Mouse (Mus musculus) megakaryocyte-erythroid progenitor cell, adult 5-6 weeks (primary cell): ENCODE results near the gene Bmp5. TPM values are rescaled to one million over a fixed set of nuclear protein-coding genes. Genes with fewer than 3 reads are reported as not detected.

Experiments
- ATAC-seq: replicated peaks from 2 replicates; pipeline ENCODE4 v1.8.0; 2016; ENCODE audit warnings: mild to moderate bottlenecking, inconsistent platforms; ENCODE audit not compliant: severe bottlenecking, poor library complexity, low FRiP score, low TSS enrichment
- total RNA-seq, 2 experiments: library from RNA; stranded (forward) in 1 of 2; stranded (reverse) in 1 of 2; fragments of 200-1000, 215-1000 nt in 1 of 2; fragments of >200 nt in 1 of 2; fragmentation: Nextera tagmentation in 1 of 2; gene quantifications; 2 replicates each; pipeline ENCODE4 v1.2.3; 2014 to 2017

The Bmp5 gene
- total RNA-seq, 2 experiments from 2014 or later = not detected

DNA sequence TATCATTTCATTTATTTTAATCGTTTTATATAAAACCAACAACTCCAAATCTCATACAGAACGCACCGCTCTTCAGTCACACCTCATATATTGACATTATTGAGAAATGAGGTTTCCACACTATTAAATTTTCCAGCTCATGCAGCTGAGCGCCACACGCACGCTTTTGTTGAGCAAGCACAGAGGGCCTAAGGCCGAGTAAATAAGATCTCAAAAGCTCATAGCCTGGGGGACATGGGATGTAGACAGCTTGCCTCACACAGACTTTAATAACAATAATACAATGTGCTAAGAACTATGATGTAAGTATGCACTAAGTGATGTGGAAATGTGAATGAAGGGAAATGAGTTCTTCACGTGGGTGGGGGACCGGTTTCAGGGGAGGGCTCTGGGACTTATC, 57.3 kb downstream of the Bmp5 start:
- no peak for ATAC-seq

DNA sequence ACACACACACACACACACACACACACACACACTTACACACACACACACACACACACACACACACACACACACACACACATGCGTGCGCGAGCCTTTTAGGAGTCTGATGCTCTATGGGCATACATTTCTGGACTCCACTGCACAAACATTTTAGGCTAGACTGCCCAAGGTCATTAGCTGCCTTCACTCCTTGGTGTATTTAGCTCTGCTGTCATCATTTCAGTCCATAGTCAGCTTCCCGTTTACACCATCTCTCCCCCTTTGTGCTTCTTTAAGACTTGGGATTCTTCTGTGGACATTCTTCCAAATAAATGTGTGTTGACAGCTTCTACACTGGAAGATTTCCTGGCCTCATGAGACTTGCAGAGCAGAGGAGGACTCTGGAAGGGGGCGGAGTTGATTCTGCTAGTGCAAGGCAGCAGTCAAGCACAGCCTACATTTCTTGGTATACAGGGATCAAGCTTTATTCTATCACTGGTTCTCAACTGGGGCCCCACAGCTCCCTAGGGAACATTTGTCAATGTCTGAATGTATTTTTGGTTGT, 58.1 kb downstream of the Bmp5 start:
- ATAC-seq = no peak

DNA sequence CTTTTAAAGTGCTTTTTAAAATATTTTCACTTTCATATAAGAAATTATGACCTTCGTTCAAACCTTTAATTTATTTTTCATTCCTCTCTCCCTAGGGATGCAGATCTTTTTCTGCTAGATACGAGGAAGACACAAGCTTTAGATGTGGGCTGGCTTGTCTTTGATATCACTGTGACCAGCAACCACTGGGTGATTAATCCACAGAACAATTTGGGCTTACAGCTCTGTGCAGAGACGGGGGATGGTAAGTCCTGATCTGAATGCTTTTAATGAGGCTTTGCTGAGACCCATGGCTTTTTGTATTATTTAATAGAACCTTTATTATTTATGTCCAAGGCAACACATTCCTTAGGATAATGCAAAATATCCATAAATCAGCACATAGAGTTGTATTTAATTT, 64.3 kb downstream of the Bmp5 start:
- ATAC-seq = no peak

DNA sequence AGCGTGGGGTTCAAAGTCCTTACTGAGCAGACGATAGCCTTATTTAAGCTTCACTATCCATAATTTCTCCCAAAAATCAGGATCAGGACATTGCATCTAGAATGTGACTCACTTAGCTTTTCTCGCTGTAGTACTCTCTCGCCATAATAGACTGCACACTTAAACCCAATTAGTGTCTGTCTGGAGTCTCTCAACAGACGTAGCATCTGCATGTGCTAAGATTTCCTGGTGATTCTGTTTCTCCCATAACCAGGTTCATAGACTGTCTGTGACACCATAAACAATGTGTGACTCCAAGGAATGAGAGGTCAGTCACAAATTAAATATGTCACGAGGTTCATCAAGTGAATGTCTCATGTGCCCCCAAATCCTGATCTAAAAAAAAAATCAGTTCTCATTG, 65.7 kb downstream of the Bmp5 start:
- ATAC-seq = no peak

DNA sequence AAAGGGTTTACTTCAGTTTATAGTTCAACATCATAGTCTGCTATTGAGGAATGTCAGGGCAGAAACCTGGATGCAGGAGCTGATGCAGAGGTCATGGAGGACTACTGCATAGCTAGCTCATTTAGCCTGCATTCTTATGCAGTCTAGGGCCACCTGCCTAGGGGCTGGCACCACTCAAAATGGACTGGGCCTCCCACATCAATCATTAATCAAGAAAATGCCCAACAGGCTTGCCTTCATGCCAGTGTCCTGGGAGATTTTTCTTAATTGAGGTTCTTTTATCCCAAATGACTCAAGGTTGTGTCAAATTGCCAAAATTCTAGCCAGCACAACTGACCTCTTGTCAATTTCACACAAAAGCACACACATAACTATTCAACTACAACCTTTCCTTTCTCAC, 70.8 kb downstream of the Bmp5 start:
- no peak for ATAC-seq

DNA sequence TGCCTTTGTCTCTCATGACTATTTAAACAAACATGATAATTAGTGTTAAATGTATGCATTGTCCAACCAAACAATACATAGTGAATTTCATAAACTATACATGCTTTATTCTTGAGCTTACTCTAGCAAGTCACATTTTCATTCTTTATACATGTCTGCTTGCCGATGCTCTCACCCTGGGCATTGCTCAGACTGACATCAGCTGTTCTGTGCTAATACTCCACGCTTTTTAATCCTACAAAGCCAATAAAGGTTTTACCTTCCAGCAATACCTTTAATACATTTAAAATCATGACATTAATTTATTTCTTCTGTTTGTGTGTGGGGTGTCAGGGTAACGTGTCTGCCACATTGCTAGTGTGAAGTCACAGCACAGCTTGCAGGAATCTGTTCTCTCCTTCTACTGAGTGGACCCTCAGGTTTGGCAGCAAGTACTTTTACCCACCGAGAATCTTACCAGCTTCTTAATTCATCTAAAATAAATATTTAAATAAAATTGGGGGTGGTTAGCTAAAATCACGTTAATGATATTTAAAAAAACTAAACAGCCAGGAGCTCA, 75.6 kb downstream of the Bmp5 start:
- no peak for ATAC-seq

DNA sequence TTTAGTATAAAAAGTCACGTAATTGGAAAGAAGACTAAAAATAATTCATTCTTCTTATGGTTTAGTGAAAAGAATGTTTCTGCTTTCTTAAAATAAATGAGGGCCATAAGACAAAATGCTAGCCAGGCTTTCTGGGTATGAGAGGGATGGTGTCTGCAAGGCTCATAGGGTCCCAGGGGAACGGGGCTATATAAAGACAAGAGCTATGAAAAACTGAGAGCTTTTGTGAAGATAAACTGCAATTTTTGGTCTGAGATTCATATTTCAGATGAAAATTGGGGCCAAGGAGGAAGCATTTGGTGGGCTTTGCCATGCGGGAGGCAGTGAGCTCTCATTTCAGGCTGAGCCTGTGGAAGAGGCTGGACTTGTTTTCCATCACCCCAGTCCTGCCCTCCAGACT, 83.0 kb downstream of the Bmp5 start:
- ATAC-seq = no peak

DNA sequence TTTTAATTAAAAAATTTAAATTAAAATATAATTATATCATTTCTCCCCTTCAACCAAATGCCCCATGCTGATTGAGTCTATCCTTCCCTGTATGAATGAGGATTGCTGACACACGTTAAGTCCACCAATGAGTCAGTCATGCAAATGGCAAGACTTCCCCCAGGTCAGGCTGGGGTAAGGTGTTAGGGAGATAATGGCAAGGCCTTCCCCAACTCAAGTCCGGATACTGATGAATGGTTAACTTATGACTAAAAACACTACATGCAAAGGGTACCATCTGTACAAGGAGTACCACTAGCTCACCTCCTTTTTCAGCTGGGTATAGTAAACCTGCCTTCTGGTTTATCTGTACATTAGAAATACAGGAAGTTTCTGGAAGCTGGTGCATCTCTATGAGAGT, 83.8 kb downstream of the Bmp5 start:
- no peak for ATAC-seq

DNA sequence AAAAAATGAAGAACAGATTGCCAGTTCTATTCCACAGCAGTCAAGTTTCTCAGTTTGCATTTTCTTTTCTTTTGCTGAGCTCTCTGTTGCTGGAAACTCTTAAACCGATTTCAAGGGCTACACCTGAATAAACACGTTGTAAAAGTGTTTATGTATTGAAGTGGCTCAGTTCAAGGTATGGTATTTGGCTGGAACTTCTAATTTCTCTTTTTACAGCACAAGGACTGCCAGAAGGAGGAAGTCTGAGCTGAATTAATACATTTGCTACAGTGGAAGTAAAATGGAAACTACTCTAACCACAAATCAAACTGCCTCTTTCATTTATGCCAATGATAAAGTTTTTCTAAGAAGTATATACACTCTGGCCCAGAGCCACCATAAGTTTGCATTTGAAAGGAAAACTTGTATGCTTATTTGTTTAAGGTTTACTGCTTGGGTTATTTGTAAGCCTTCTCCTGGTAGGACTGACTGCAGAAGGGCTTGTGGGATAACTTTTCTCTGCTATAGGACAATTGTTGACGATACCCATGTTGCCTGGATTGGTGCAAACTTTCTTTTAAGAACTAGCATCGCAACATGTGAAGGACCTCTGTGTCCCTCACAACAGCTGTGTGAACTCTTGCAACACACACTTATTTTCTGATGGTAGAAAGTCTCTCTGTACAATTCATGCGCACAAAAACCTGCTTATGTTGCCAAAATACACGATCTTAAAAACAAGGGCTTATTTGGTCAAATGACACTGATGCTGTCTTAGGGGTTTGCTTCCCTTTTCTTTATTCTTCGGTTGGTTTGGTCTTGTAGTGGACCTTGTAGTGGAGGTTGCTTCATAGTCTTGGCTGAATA, 95.4 kb downstream of the Bmp5 start:
- no peak for ATAC-seq

DNA sequence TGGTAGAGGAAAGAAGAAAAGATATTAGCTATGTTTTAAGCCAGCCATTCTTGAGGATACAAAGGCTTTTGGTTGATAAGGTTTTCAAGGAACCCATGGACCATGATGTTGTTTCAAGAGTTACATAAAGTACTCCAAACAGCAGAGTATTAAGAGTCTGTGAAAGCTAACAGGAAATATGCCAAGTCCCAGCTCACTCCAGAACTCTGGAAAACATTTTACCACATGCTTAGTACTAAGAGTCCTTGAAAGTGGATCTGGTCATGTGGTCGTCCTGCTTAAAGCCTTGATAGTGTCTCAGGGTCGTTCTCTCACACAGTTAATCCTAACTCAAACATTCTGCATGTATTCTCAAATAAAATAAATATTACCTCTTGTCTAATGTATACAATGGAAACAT, 101.2 kb downstream of the Bmp5 start:
- ATAC-seq = no peak

DNA sequence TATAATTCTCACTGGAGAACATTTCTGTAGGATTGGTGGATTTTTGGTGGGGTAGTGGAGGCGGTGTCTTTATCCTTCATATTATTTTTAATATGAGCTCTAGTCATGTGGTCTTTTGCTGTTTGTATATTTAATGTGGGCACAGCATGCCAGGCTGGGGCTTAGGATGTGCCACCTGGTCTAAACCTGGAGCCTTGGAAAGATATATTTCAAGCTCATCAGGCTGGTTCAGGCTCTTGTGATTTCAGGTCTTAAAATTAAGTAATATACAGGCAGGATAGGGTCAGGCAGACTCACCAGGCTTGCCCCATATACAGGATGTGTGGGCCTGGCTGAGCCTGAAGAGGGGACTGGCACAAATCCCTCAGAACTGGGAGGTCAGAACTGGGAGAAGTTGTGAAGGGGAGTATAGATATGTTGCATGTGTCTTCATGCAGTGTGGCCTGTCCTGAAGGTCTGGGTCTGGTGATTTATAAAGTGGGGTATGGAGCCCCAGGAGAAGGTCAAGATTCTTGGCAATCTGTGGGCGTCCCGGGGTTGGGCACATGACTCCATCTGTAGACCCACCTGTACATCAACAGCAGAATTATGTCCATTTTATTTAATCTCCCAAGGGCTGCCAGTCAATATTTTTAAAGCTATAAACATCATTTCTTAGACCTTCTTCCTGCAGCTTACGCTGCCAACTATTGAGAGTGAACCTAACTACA, 108.5 kb downstream of the Bmp5 start:
- no peak for ATAC-seq

DNA sequence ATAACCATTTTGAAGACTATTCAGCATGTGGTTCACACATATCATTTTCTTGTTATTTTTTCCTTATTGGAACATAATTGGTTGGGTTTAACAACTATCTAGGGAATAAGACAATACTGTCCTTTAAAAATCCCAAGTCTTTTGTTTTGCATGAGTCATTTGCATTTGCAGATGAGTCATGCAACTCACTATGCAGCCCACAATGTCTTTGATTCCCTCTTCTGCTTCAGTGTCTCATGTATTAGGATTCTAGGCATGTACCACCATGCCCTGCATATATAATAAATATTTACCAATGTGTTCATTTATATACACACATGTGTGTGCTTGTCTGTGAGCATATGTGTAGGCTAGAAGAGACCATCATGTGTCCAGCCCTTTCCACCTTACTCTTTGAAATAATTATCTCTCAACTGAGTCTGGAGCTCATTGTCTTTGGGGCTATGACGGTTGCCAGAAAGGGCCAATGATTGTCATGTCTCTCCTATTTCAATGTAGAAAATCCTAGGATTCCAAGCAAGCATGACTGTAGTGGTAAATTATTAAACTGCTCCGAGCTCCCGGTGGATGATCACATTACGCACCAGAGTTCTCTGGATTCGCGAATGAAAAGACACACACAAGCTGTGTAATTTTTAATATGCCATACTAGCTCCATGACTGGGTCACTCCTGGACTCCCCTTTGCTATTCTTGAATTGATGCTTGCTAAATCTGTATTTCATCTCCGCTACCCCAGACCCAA, 111.8 kb downstream of the Bmp5 start:
- no peak for ATAC-seq

DNA sequence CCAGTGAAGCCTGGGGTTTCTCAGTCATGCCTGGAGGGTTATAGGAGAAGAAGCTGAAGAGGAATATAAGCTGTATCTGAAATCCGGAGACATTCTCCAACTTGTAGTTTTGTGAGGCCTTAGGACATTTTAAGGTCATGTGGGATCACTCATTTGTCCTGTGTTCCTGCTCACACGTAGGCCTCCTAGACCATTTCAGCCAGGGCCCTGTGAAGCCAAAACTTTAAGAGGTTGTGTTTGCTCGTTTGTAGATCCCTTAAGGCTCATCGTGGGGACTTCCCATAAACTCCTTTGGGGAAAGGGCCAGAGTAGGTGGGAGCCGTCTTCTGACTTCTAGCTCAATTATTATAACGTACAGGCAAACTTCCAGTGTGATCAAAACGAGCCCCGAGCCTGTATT, 121.8 kb downstream of the Bmp5 start:
- no peak for ATAC-seq

DNA sequence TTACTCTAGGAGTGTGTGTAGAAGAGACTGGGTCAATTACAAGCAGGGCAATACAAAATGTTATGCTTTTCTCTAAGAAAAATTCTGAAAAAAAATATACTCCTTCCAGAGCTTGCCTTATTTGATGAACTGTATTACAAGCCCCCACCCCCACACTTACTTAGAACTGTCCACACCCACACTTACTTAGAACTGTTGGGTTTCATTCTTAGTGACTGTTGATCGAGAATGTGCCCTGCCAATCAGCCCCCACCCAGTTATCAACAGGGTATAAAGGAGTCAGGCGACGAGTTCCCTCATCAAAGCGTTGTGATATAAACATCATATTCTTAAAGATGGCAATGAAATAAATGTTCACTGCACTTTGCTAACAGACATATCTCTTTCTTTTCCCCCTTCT, 122.9 kb downstream of the Bmp5 start:
- ATAC-seq = no peak

DNA sequence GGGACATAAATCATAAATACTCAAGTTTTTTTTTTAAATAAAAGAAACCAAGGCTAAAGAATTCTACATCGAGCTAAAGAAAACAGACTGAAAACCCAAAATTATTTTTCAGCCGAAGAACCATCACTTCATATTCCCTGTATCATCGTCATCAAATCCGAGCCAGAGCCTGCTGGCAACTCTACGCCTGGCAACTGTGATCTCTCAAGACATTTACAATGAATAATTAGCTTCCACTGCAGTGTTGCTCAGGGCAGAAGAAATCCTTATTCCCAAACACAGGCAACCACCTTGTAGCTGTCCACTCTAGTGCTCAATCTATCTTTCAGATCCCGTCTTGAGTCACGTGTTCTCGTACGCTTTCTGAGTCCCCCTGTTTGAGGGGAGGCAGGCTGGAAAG, 126.1 kb downstream of the Bmp5 start:
- ATAC-seq = no peak

DNA sequence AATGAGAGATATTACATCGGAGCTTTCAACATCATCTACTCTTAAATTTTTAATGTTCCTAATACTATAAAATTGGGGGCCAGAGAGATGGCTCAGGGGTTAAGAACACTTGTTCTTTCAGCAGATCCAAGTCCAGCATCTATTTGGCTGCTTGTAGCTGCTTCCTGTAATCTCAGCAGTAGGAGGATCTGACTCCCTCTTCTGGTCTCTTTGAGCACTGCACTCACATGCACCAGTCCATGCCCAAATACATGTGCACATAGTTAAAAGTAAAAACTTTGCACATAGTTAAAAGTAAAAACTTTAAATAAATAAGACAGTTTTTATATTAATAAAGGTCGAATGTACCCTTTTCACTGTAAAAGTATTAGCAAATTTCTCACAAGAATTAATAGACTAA, 130.3 kb downstream of the Bmp5 start:
- no peak for ATAC-seq

DNA sequence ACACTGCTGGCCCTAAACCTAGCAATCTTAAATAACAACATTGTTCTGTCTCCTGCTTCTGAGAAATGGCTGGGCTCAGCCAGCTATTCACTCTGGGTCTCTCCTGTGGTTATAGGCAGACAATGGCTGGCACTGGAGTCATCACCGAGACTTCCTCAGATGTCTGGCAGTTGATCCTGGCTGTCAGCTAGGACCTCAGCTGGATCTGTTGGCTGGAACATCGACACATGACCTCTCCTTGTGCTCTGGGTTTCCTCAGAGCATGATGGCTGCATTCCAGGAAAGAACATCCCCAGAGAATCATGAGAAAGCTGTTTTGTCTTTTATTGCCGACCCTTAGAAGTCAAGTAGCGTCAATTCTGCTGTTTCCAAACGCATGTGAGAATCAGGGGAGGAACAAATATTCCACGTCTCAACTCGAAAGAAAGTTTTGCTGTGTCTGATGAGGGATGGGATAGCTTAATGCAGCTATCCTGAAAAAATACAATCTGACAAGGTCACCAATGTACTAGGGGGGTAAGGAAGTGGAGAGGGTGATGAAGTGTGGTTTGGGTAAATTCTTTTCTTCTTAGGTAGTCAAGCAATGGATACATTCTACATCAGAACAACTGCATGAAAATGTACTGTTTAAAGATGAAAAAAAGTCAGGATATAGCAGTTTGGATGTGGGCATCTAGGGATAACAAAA, 135.1 kb downstream of the Bmp5 start:
- no peak for ATAC-seq

DNA sequence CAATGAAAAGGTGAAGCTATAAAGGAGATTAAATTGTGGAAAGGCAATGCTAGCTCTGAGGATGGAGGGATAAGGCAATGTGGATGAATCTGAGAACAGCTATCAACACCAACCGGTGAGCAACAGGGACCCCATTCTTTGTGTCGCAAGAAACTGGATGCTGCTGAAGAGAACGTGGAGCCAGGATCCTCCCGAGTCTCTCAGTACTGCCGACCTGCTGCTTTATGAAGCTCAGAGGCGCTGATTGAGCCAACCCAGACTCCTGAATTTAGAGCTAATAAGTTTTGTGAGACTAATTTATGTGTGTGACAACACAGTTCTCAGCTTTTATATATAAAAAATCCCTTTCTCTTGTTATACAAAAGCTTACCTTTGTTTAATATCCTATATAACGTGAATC, 136.4 kb downstream of the Bmp5 start:
- no peak for ATAC-seq

DNA sequence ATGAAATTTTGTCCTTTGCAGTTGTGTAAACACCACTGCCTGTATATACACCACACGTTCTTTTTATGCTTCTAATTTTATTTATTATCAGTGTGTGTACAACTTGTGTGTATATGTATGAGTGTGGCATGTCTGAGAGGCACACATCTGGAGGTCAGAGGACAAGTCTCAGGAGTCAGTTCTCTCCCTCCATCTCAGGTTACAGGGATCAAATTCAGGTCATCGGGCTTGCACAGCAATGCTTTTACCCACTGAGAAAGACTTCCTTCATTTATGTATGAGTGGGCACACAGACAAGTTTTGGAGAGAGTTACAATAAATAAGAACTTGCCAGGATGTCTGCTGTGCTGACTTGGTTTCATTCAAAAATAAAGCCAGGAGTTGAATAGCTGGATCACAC, 140.9 kb downstream of the Bmp5 start:
- ATAC-seq = no peak
